Mouse (Mus musculus): ENCODE data around the gene Inpp4b. TPM values are rescaled to one million over a fixed set of nuclear protein-coding genes. Genes with fewer than 3 reads are reported as not detected.
A peak's percentile ranks its signal among the peaks of the same experiment; 100 is the strongest.

Inpp4b gene
- total RNA-seq, 2 experiments from 2014 or later: 51.8 to 70.6 TPM

GRCm38 (mm10) chr8:81731332-81731731 is 389.0 kb downstream of the Inpp4b start:
- no peak for DNase-seq

- DNase-seq: no peak
Observed at GRCm38 (mm10) chr8:81735655-81736054, 393.3 kb downstream of the Inpp4b start.

- no peak for DNase-seq
Observed at GRCm38 (mm10) chr8:81736103-81736502, 393.7 kb downstream of the Inpp4b start.

GRCm38 (mm10) chr8:81742588-81742987 is 400.2 kb downstream of the Inpp4b start:
- no peak for DNase-seq

GRCm38 (mm10) chr8:81743040-81743439 is 400.7 kb downstream of the Inpp4b start:
- DNase-seq: no peak

GRCm38 (mm10) chr8:81745439-81745838 is 403.1 kb downstream of the Inpp4b start:
- DNase-seq: no peak

GRCm38 (mm10) chr8:81751159-81751558 is 408.8 kb downstream of the Inpp4b start:
- no peak for DNase-seq

- DNase-seq: no peak
Observed at GRCm38 (mm10) chr8:81756663-81757062, 414.3 kb downstream of the Inpp4b start.

- no peak for DNase-seq
Observed at GRCm38 (mm10) chr8:81757580-81758144, 415.3 kb downstream of the Inpp4b start.

GRCm38 (mm10) chr8:81761466-81761865 is 419.1 kb downstream of the Inpp4b start:
- no peak for DNase-seq

- DNase-seq: no peak
Observed at GRCm38 (mm10) chr8:81766033-81766432, 423.7 kb downstream of the Inpp4b start.

GRCm38 (mm10) chr8:81767411-81768312 is 425.3 kb downstream of the Inpp4b start:
- DNase-seq: peak; percentile 59 to 73

GRCm38 (mm10) chr8:81768313-81768675 is 425.9 kb downstream of the Inpp4b start:
- DNase-seq: no peak

- no peak for DNase-seq
Observed at GRCm38 (mm10) chr8:81768731-81769445, 426.5 kb downstream of the Inpp4b start.

- peak; percentile 39 to 51 for DNase-seq
Observed at GRCm38 (mm10) chr8:81770603-81771276, 428.4 kb downstream of the Inpp4b start.

GRCm38 (mm10) chr8:81772855-81773254 is 430.5 kb downstream of the Inpp4b start:
- DNase-seq: no peak

- no peak for DNase-seq
Observed at GRCm38 (mm10) chr8:81773305-81773965, 431.1 kb downstream of the Inpp4b start.

- no peak for DNase-seq
Observed at GRCm38 (mm10) chr8:81774010-81774409, 431.7 kb downstream of the Inpp4b start.

GRCm38 (mm10) chr8:81774454-81774853 is 432.1 kb downstream of the Inpp4b start:
- DNase-seq: no peak

GRCm38 (mm10) chr8:81776516-81777237 is 434.3 kb downstream of the Inpp4b start:
- DNase-seq: no peak

- no peak for DNase-seq
Observed at GRCm38 (mm10) chr8:81777704-81778103, 435.3 kb downstream of the Inpp4b start.
